Mouse (Mus musculus): Measurements from ENCODE around the gene Ngp. TPM values are rescaled to one million over a fixed set of nuclear protein-coding genes. Genes with fewer than 3 reads are reported as not detected.

The Ngp gene
- polyA plus RNA-seq, 1 experiment: 0.35 TPM

DNA sequence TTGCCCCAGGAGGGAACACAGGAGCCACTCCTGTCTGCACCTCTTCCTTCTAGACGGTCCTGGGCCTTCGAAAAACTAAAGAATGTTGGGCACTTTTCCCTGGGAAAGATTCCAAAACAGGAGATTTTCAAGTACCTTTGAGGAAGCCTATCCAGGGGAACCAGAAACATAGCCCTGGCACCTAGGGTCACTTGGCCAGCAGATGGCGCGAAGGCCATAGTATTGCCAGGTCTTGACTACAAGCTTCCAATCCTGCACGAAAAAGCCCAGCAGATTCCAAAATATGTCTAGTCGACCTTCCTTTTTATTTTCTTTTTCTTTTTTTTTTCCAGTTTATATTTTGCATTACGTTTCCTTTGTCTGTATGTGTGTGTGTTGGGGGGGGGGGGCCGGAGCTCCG lies 5.8 kb upstream of the Ngp start:
- Histone ChIP-seq H3K4me1 (ENCODE audit: control insufficient read depth, insufficient read depth, low read length) (no peaks in the 10 kb centered on the region), H3K4me3 (ENCODE audit: insufficient read depth, low read length) (no peak overlapping the region), H3K27ac (ENCODE audit: insufficient read depth, low read length) (no peak overlapping the region)
- TF ChIP-seq POLR2A (IDR thresholded peaks at IDR 0.05; ENCODE audit: extremely low read depth, insufficient read depth, low read length) (no peak), CTCF (IDR thresholded peaks at IDR 0.05; ENCODE audit: extremely low read depth, insufficient read depth, low read length) (peak; percentile 46)

DNA sequence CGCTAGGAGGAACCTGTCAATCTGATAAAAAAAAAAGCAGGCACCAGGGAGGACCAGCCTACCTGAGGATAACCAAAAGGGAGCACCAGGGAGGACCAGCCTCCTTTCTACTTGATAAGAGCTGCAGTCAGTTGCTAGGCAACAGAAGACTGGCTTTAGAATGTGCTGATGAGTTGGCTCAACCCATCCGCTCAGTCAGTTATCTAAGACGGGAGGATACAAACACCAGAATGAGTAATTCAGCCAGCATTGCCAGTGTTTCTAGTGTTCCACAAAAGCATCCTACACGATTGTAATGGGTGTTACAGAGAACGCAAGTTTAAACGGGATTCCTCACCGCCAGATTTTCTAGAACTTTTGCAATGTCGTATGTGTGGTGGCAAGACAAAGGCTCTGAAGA lies 11.7 kb downstream of the Ngp start:
- H3K4me1 ChIP-seq (ENCODE audit: control insufficient read depth, insufficient read depth, low read length): peaks cover 3% of the 10 kb centered on the region; the same call in 1 of the 2 replicates
- TF ChIP-seq POLR2A (IDR thresholded peaks at IDR 0.05; ENCODE audit: extremely low read depth, insufficient read depth, low read length): no peak
- no peak for TF ChIP-seq CTCF (IDR thresholded peaks at IDR 0.05; ENCODE audit: extremely low read depth, insufficient read depth, low read length)

DNA sequence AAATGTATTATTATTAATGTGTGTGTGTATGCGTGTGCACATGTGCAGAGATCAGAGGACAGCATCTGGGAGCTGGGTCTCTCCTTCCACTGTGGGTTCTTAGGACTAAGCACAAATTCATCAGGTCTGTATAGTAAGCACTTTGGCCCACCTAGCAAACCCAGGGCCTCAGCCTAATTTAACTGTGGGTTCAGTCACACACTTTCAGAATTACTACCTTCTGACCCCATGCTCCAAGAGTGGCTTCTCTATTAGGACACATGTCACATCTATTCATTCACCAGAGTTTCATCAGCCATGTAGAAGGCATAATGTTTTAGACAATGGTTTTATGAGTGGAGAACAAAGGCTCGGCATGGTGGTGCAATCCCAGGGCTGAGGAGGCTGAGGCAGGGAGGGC lies 13.5 kb downstream of the Ngp start:
- H3K27ac ChIP-seq (ENCODE audit: insufficient read depth, low read length): no peak overlapping the region
- TF ChIP-seq POLR2A (IDR thresholded peaks at IDR 0.05; ENCODE audit: extremely low read depth, insufficient read depth, low read length) (no peak), CTCF (IDR thresholded peaks at IDR 0.05; ENCODE audit: extremely low read depth, insufficient read depth, low read length) (no peak)
- H3K4me1 ChIP-seq (ENCODE audit: control insufficient read depth, insufficient read depth, low read length): peaks cover 3% of the 10 kb centered on the region; the same call in 1 of the 2 replicates
- no peak overlapping the region for H3K4me3 ChIP-seq (ENCODE audit: insufficient read depth, low read length)

More for the DNA sequence above, 11.7 kb downstream of the Ngp start:
- no peak overlapping the region for H3K27ac ChIP-seq (ENCODE audit: insufficient read depth, low read length)
- H3K4me3 ChIP-seq (ENCODE audit: insufficient read depth, low read length): no peak overlapping the region

DNA sequence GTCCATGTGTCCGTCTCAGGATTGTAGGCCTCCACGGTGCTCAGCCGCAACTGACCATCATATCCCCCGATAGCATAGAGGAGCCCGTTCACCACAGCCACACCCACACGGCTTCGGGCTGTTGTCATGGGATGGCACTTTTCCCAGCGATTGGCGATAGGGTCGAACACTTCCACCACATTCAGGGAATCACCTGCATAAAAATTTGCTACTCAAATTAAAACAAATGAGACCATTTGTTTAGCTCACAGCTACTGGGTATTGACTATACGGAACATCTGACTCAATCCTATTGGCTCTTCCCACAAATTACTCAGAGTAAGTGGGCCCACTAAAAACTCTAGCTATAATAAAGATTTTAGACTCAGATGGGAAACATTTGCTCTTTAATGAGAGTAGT lies 16.5 kb downstream of the Ngp start:
- no peak for TF ChIP-seq CTCF (IDR thresholded peaks at IDR 0.05; ENCODE audit: extremely low read depth, insufficient read depth, low read length)
- TF ChIP-seq POLR2A (IDR thresholded peaks at IDR 0.05; ENCODE audit: extremely low read depth, insufficient read depth, low read length): no peak
- no peak overlapping the region for H3K4me3 ChIP-seq (ENCODE audit: insufficient read depth, low read length)
- H3K27ac ChIP-seq (ENCODE audit: insufficient read depth, low read length): no peak overlapping the region
- peaks cover 3% of the 10 kb centered on the region; the same call in 1 of the 2 replicates for H3K4me1 ChIP-seq (ENCODE audit: control insufficient read depth, insufficient read depth, low read length)

DNA sequence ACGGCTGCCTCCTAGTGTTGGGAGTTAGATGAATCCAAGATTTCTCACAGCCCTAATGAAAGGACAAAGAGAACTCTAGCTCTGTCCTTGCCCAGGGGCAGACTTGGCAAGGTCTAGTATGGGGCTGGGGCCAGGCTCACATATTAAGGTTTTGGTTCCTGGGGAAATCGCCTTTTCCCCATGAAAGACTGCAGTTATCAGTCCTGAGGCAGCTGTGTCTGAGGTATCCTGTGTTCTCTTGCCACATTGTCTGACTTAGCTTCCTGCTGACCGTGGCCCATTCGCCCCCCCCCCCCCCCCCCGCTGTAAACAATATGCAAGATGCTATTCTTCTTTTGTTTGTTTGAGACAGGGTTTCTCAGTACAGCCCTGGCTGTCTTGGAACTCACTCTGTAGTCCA lies 20.5 kb downstream of the Ngp start:
- Histone ChIP-seq H3K4me1 (ENCODE audit: control insufficient read depth, insufficient read depth, low read length) (no peaks in the 10 kb centered on the region), H3K4me3 (ENCODE audit: insufficient read depth, low read length) (no peak overlapping the region), H3K27ac (ENCODE audit: insufficient read depth, low read length) (no peak overlapping the region)
- no peak for TF ChIP-seq POLR2A (IDR thresholded peaks at IDR 0.05; ENCODE audit: extremely low read depth, insufficient read depth, low read length)

DNA sequence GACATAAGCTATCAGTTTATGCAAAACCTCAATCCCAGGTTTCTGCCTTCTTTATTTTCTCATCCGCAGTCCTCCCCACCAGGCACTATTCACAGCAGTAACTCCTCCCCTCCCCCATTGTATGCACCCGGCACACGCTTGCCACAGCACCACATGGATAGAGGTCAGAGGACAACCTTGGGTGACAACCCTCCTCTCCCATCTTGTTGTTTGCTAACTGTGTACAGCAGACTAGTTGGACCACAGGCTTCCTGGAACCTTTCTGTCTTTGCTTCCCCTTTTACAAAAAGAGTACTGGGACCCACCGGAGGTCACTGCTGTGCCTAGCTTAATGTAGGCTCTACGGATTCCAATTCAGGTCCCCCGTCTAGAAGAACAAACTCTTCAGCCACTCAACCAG lies 21.0 kb downstream of the Ngp start:
- no peak overlapping the region for H3K27ac ChIP-seq (ENCODE audit: insufficient read depth, low read length)
- no peak overlapping the region for H3K4me3 ChIP-seq (ENCODE audit: insufficient read depth, low read length)
- TF ChIP-seq POLR2A (IDR thresholded peaks at IDR 0.05; ENCODE audit: extremely low read depth, insufficient read depth, low read length): no peak
- no peak for TF ChIP-seq CTCF (IDR thresholded peaks at IDR 0.05; ENCODE audit: extremely low read depth, insufficient read depth, low read length)
- H3K4me1 ChIP-seq (ENCODE audit: control insufficient read depth, insufficient read depth, low read length): no peaks in the 10 kb centered on the region

DNA sequence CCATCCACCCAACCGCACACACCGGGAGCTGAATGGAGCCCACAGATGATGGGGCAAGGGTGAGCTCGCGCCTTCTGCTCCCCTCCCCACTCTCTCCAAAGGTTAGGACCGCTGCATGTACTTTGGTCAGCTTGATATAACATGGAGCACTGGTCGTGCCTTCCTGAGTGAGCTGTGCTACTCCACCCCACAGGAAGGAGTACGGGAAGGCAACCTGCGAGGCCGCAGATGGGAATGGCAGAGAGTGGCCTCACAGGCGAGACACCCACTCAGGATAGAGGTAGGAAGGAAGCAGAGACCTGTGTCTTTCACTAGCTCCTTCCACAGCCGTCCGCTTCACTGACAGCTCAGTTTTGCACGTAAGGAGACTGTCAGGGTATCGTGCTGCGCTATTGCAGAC lies 28.8 kb downstream of the Ngp start:
- no peaks in the 10 kb centered on the region for H3K4me1 ChIP-seq (ENCODE audit: control insufficient read depth, insufficient read depth, low read length)
- no peak overlapping the region for H3K4me3 ChIP-seq (ENCODE audit: insufficient read depth, low read length)
- TF ChIP-seq POLR2A (IDR thresholded peaks at IDR 0.05; ENCODE audit: extremely low read depth, insufficient read depth, low read length): no peak
- no peak for TF ChIP-seq CTCF (IDR thresholded peaks at IDR 0.05; ENCODE audit: extremely low read depth, insufficient read depth, low read length)
- no peak overlapping the region for H3K27ac ChIP-seq (ENCODE audit: insufficient read depth, low read length)

DNA sequence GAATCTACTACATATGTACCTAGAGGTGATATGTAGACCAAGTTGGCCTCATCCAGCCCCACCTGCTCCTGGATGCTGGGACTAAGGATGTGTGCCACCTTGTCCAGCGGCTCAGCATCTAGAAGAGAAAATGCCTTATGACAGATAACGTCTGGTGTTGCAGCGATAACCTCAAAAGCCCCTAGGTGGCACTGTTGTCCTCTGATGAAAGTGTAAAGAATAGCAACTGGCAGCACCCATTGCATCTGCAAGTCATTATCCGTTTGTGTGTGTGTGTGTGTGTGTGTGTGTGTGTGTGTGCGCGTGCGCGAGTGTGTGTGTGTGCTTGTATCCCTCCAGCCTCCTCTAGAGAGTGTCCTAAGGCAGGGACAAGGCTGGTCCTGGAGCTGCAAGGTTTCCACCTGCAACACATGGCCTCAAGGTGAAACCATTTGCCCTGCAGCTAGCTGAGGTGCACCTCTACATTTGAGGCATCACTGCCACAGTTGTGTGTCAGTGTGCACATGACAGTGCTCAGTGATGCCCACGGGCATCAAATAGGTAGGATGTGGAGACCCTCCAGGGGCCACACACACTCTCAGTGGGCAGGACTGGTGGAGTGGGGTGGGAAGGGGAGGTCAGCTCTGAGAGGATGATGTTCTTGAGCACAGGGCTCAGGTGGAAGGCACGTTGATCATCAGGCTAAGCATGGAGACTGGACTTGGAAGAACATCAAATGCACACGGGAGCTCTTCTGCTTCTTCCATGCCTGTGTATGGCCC lies 29.5 kb downstream of the Ngp start:
- H3K4me1 ChIP-seq (ENCODE audit: control insufficient read depth, insufficient read depth, low read length): no peaks in the 10 kb centered on the region
- no peak for TF ChIP-seq POLR2A (IDR thresholded peaks at IDR 0.05; ENCODE audit: extremely low read depth, insufficient read depth, low read length)
- peak; percentile 86 for TF ChIP-seq CTCF (IDR thresholded peaks at IDR 0.05; ENCODE audit: extremely low read depth, insufficient read depth, low read length)
- H3K4me3 ChIP-seq (ENCODE audit: insufficient read depth, low read length): no peak overlapping the region
- H3K27ac ChIP-seq (ENCODE audit: insufficient read depth, low read length): no peak overlapping the region

DNA sequence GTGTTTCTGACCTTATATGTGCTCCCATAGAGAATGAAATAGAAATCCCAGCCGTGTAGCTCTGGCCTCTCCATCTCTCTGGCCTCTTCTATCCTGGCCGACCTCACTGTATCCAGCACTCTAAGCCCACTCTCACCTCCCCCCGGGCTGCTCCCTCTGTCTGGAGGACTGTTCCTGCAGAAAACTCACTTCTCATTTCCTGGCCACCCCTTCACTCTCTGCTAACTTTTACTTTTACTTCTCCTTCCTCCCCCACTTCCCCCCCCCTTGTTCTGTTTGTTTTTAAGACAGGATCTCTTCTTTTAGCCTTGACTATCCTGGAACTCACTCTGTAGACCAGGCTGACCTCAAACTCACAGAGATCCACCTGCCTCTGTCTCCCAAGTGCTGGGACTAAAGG lies 33.0 kb downstream of the Ngp start:
- Histone ChIP-seq H3K4me1 (ENCODE audit: control insufficient read depth, insufficient read depth, low read length) (no peaks in the 10 kb centered on the region), H3K4me3 (ENCODE audit: insufficient read depth, low read length) (no peak overlapping the region), H3K27ac (ENCODE audit: insufficient read depth, low read length) (no peak overlapping the region)
- TF ChIP-seq POLR2A (IDR thresholded peaks at IDR 0.05; ENCODE audit: extremely low read depth, insufficient read depth, low read length): no peak
- TF ChIP-seq CTCF (IDR thresholded peaks at IDR 0.05; ENCODE audit: extremely low read depth, insufficient read depth, low read length): no peak

DNA sequence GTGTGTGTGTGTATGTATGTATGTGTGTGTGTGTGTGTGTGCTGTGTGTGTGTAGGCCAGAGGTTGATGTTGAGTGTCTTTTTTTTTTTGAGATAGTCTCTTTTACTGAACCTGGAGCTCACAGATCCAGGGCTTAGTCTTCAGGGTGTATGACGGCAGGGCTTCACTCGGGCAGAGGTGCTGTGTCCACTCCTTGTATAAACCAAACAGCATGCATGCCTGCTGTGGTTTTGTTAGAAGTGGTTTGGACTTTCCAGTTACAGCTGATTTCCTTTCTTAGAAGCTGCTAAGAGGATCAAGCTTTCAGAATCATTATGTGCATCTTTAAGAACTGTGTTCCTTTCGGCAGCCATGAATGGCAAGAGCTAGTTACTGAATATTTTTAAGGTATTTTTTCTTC lies 38.4 kb downstream of the Ngp start:
- H3K27ac ChIP-seq (ENCODE audit: insufficient read depth, low read length): no peak overlapping the region
- no peaks in the 10 kb centered on the region for H3K4me1 ChIP-seq (ENCODE audit: control insufficient read depth, insufficient read depth, low read length)
- no peak for TF ChIP-seq POLR2A (IDR thresholded peaks at IDR 0.05; ENCODE audit: extremely low read depth, insufficient read depth, low read length)
- no peak for TF ChIP-seq CTCF (IDR thresholded peaks at IDR 0.05; ENCODE audit: extremely low read depth, insufficient read depth, low read length)
- H3K4me3 ChIP-seq (ENCODE audit: insufficient read depth, low read length): no peak overlapping the region

Measured in cortical plate, adult 2 months (tissue).